Mouse (Mus musculus): ENCODE data around the gene Slc6a3. TPM values are rescaled to one million over a fixed set of nuclear protein-coding genes. Genes with fewer than 3 reads are reported as not detected.
A peak's percentile ranks its signal among the peaks of the same experiment; 100 is the strongest.

The Slc6a3 gene
- polyA plus RNA-seq, 1 experiment = not detected

DNA sequence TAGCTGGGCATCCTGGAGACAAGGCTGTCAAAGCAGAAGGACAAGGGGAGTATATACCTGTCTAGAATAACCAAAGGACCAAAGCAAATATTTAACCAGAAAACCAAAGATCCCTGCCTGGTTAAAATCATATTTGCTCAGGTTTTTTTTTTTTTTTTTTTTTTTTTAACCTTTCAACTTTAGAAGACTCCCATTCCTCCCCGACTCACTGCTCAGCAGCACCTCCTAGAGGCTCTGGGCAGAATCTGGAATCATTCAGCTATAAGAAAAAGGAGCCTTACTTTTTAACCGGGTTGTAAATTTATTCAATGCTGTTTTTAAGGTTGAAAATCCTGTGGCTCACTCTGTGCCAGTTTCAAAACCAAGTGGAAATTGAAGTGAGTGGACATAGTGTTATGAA, 33.8 kb upstream of the Slc6a3 start:
- TF ChIP-seq CTCF (IDR thresholded peaks at IDR 0.05; ENCODE audit: insufficient read depth, low read depth, low read length) = no peak
- TF ChIP-seq POLR2A (IDR thresholded peaks at IDR 0.05; ENCODE audit: insufficient read depth, low read depth, low read length) = no peak
- Histone ChIP-seq H3K4me1 (ENCODE audit: control insufficient read depth, insufficient read depth, low read length) (no peaks in the 10 kb centered on the region), H3K4me3 (ENCODE audit: insufficient read depth, low read depth, low read length) (no peak overlapping the region), H3K27ac (ENCODE audit: insufficient read depth, low read depth, low read length) (no peak overlapping the region)
- WGBS = 51% methylated on average over 2 of the region's 2 CpGs

DNA sequence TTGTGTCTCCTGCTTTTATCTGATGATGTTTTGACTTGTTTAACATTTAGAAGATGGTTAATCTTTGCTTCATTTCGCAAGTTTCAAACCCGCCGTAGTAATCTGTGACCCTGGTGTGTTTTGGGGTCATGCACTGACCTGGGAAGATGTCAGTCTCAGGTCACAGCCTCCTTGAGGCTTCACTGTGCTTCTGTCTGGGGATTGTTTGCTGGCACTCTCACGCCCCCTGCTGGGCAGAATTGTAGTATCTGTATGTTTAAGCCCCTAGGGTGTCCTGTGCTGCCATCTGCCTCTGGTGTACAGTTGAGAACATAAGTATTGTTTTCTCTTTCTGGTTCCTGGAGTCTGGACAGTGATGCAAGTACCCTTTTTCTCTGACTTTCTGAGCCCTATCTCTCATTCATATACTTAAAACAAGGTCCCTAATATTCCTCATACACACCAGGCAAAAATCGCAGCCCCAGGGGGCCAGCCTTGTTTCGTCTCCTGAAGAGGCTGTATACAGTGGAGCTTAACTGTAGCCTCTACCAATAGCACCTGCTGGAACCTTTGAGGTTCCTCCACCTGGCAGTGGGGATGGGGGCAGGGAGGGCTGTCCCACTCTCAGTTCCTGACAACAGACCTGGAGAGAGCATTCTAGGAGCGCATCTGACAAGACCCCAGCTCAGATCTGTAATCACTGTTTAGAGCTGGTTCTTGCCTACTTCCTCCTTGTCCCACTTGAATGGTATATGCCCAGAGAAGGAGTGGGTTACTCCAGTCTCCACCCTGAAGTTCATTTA, 30.7 kb upstream of the Slc6a3 start:
- WGBS = 73% methylated on average over 7 of the region's 7 CpGs

GRCm38 (mm10) chr13:73508817-73509550, 27.6 kb upstream of the Slc6a3 start:
- Histone ChIP-seq H3K27ac (ENCODE audit: insufficient read depth, low read depth, low read length) (no peak overlapping the region), H3K4me1 (ENCODE audit: control insufficient read depth, insufficient read depth, low read length) (no peaks in the 10 kb centered on the region), H3K4me3 (ENCODE audit: insufficient read depth, low read depth, low read length) (no peak overlapping the region)
- 87% methylated on average over 8 of the region's 8 CpGs for WGBS
- TF ChIP-seq CTCF (IDR thresholded peaks at IDR 0.05; ENCODE audit: insufficient read depth, low read depth, low read length) (no peak), POLR2A (IDR thresholded peaks at IDR 0.05; ENCODE audit: insufficient read depth, low read depth, low read length) (no peak)

More for the DNA sequence above, 30.7 kb upstream of the Slc6a3 start:
- Histone ChIP-seq H3K27ac (ENCODE audit: insufficient read depth, low read depth, low read length) (no peak overlapping the region), H3K4me3 (ENCODE audit: insufficient read depth, low read depth, low read length) (no peak overlapping the region), H3K4me1 (ENCODE audit: control insufficient read depth, insufficient read depth, low read length) (no peaks in the 10 kb centered on the region)
- TF ChIP-seq POLR2A (IDR thresholded peaks at IDR 0.05; ENCODE audit: insufficient read depth, low read depth, low read length) (no peak), CTCF (IDR thresholded peaks at IDR 0.05; ENCODE audit: insufficient read depth, low read depth, low read length) (peak; percentile 56)

DNA sequence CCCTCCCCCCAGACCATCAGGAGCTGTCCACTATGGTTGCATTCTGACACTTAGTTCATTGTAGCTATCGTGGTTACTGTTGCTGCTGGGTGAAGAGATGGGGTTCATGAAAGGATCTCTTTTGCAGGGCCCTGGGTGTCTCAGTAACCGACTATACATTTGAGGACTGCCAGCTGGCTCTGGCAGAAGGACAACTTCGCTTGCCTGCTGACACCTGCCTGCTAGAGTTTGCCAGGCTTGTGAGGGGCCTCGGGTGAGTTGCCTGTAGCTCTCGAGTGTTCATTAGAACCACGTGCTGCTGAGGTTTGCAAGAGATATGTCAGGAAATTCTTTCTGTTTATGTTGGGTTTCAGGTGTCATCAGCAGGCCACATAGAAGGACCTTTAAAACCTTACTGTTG, 26.7 kb upstream of the Slc6a3 start:
- H3K4me3 ChIP-seq (ENCODE audit: insufficient read depth, low read depth, low read length) = no peak overlapping the region
- H3K27ac ChIP-seq (ENCODE audit: insufficient read depth, low read depth, low read length) = no peak overlapping the region
- TF ChIP-seq POLR2A (IDR thresholded peaks at IDR 0.05; ENCODE audit: insufficient read depth, low read depth, low read length) (no peak), CTCF (IDR thresholded peaks at IDR 0.05; ENCODE audit: insufficient read depth, low read depth, low read length) (no peak)
- no peaks in the 10 kb centered on the region for H3K4me1 ChIP-seq (ENCODE audit: control insufficient read depth, insufficient read depth, low read length)
- 63% methylated on average over 6 of the region's 6 CpGs for WGBS

- no peak overlapping the region for H3K27ac ChIP-seq (ENCODE audit: insufficient read depth, low read depth, low read length)
- TF ChIP-seq CTCF (IDR thresholded peaks at IDR 0.05; ENCODE audit: insufficient read depth, low read depth, low read length) = peak; percentile 32; the same call in 1 of the 2 replicates
- no peak for TF ChIP-seq POLR2A (IDR thresholded peaks at IDR 0.05; ENCODE audit: insufficient read depth, low read depth, low read length)
- peaks cover 3% of the 10 kb centered on the region; the same call in 1 of the 2 replicates for H3K4me1 ChIP-seq (ENCODE audit: control insufficient read depth, insufficient read depth, low read length)
- H3K4me3 ChIP-seq (ENCODE audit: insufficient read depth, low read depth, low read length) = no peak overlapping the region
- WGBS = 56% methylated on average over 13 of the region's 13 CpGs
Measured at GRCm38 (mm10) chr13:73512776-73513673, 23.5 kb upstream of the Slc6a3 start.

DNA sequence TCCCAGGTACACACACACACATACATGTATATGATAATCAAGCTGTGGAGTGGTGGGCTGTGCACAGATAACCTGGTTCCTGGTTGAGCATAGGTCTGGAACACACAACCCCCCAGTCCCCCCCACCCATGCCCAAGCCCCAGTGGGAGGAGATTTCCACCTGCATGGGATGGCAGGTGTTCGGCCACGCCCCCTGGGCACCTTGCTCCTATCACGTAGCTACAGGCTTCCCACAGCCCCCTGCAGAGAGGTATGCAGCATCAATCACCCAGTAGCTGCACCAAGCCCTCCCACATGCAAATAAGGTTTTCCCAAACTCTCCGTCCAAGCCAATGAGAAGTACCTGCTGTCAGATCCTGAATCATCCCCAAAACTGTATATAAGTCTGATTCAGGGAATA, 19.7 kb upstream of the Slc6a3 start:
- TF ChIP-seq POLR2A (IDR thresholded peaks at IDR 0.05; ENCODE audit: insufficient read depth, low read depth, low read length) (no peak), CTCF (IDR thresholded peaks at IDR 0.05; ENCODE audit: insufficient read depth, low read depth, low read length) (no peak)
- 85% methylated on average over 4 of the region's 4 CpGs for WGBS
- no peak overlapping the region for H3K27ac ChIP-seq (ENCODE audit: insufficient read depth, low read depth, low read length)
- peaks cover 3% of the 10 kb centered on the region; the same call in 1 of the 2 replicates for H3K4me1 ChIP-seq (ENCODE audit: control insufficient read depth, insufficient read depth, low read length)
- no peak overlapping the region for H3K4me3 ChIP-seq (ENCODE audit: insufficient read depth, low read depth, low read length)

DNA sequence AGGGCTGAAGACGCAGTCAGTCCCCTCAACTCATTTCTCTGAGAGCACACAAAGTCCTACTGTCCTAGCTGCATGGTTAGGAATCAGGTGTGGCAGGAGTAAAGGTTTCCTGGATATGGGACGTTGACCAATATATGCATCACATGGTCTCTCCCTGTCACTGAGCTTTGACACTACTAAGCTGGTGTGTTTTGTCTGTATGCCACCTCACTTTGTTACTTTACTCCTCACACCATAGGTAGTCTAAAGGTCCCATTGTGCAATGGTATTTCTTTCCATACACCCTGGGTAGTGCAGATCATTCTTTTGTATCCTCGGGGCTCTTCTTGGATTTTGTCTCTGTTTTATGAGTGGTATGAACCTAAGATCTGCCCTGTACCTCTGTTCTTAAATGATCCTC, 2.8 kb upstream of the Slc6a3 start:
- no peak overlapping the region for H3K4me3 ChIP-seq (ENCODE audit: insufficient read depth, low read depth, low read length)
- TF ChIP-seq POLR2A (IDR thresholded peaks at IDR 0.05; ENCODE audit: insufficient read depth, low read depth, low read length) (no peak), CTCF (IDR thresholded peaks at IDR 0.05; ENCODE audit: insufficient read depth, low read depth, low read length) (no peak)
- WGBS = 88% methylated on average over 3 of the region's 3 CpGs
- H3K4me1 ChIP-seq (ENCODE audit: control insufficient read depth, insufficient read depth, low read length) = peaks cover 11% of the 10 kb centered on the region
- no peak overlapping the region for H3K27ac ChIP-seq (ENCODE audit: insufficient read depth, low read depth, low read length)

DNA sequence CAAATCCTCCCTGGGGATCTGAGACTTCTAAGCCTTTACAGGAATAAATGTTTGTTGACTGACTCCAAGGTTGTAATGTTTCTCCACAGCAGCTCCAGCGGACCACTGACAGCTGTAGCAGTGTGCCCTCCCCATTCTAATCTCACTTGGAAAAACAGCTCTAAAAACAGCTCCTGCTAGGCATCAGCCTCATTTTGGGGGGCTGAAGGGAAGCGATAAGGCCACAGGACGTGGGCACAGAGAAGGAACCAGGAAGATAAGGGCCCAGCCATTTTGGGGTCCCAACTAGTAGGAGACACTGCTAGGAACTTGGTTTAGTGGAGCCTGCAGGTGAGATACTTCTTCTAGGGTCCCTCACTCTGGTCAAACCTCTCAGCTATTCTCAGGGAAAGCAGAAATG, 1.3 kb upstream of the Slc6a3 start:
- H3K27ac ChIP-seq (ENCODE audit: insufficient read depth, low read depth, low read length) = no peak overlapping the region
- WGBS = 64% methylated on average over 3 of the region's 3 CpGs
- TF ChIP-seq POLR2A (IDR thresholded peaks at IDR 0.05; ENCODE audit: insufficient read depth, low read depth, low read length) = no peak
- TF ChIP-seq CTCF (IDR thresholded peaks at IDR 0.05; ENCODE audit: insufficient read depth, low read depth, low read length) = no peak
- H3K4me1 ChIP-seq (ENCODE audit: control insufficient read depth, insufficient read depth, low read length) = peaks cover 11% of the 10 kb centered on the region
- H3K4me3 ChIP-seq (ENCODE audit: insufficient read depth, low read depth, low read length) = no peak overlapping the region
